Mouse (Mus musculus): ENCODE data around the gene Rsu1. TPM values are rescaled to one million over a fixed set of nuclear protein-coding genes. Genes with fewer than 3 reads are reported as not detected.

Rsu1 gene
- polyA plus RNA-seq, 1 experiment from 2014 or later: 109 TPM

DNA sequence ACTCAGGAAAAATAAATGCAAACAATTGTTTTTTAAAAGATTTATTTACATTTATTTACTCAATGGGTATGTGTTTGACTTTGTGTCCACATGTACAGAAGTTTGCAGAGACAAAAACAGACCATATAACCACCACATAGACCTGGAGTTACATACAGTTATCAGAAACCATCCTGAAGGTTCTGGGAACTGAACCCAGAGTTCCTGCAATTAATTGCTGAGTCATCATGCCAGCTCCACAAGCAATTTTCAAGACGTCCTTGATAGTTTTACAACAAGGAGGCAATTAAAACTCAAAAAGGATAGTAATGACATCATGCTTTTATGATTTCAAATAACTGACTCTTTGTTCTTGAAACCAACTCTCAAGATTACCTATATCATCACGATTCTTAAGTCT, 109.5 kb downstream of the Rsu1 start:
- Histone ChIP-seq H3K9ac (replicated peaks) (no peak overlapping the region), H3K4me3 (replicated peaks) (no peak overlapping the region), H3K27ac (no peak overlapping the region), H3K4me2 (no peak overlapping the region), H3K4me1 (replicated peaks) (no peaks in the 10 kb centered on the region), H3K9me3 (no peaks in the 10 kb centered on the region), H3K27me3 (no peaks in the 10 kb centered on the region), H3K36me3 (no peaks in the 10 kb centered on the region)
- 64% methylated on average over 2 of the region's 2 CpGs for WGBS
- no peak for ATAC-seq (ENCODE audit: insufficient number of reproducible peaks, insufficient read depth, low FRiP score, low TSS enrichment, low read depth)

- H3K36me3 ChIP-seq: no peaks in the 10 kb centered on the region
- no peak overlapping the region for H3K4me2 ChIP-seq
- H3K4me1 ChIP-seq (replicated peaks): no peaks in the 10 kb centered on the region
- no peak for ATAC-seq (ENCODE audit: insufficient number of reproducible peaks, insufficient read depth, low FRiP score, low TSS enrichment, low read depth)
- no peaks in the 10 kb centered on the region for H3K27me3 ChIP-seq
- no peak overlapping the region for H3K9ac ChIP-seq (replicated peaks)
- WGBS: 59% methylated on average over 6 of the region's 6 CpGs
- H3K27ac ChIP-seq: no peak overlapping the region
- no peak overlapping the region for H3K4me3 ChIP-seq (replicated peaks)
- H3K9me3 ChIP-seq: no peaks in the 10 kb centered on the region
Observed at GRCm38 (mm10) chr2:13145245-13145644, 126.0 kb downstream of the Rsu1 start.

GRCm38 (mm10) chr2:13134890-13135289, 136.3 kb downstream of the Rsu1 start:
- no peaks in the 10 kb centered on the region for H3K36me3 ChIP-seq
- H3K4me1 ChIP-seq (replicated peaks): peaks cover 10% of the 10 kb centered on the region
- H3K27ac ChIP-seq: no peak overlapping the region
- H3K4me3 ChIP-seq (replicated peaks): no peak overlapping the region
- no peaks in the 10 kb centered on the region for H3K9me3 ChIP-seq
- no peak overlapping the region for H3K9ac ChIP-seq (replicated peaks)
- H3K27me3 ChIP-seq: no peaks in the 10 kb centered on the region
- H3K4me2 ChIP-seq: no peak overlapping the region
- 88% methylated on average over 2 of the region's 2 CpGs for WGBS
- no peak for ATAC-seq (ENCODE audit: insufficient number of reproducible peaks, insufficient read depth, low FRiP score, low TSS enrichment, low read depth)

- Histone ChIP-seq H3K27me3 (no peaks in the 10 kb centered on the region), H3K4me1 (replicated peaks) (peaks cover 13% of the 10 kb centered on the region), H3K36me3 (no peaks in the 10 kb centered on the region), H3K4me3 (replicated peaks) (no peak overlapping the region), H3K4me2 (no peak overlapping the region), H3K27ac (no peak overlapping the region), H3K9me3 (no peaks in the 10 kb centered on the region), H3K9ac (replicated peaks) (no peak overlapping the region)
- no peak for ATAC-seq (ENCODE audit: insufficient number of reproducible peaks, insufficient read depth, low FRiP score, low TSS enrichment, low read depth)
- WGBS: 92% methylated on average over 8 of the region's 8 CpGs
Observed at GRCm38 (mm10) chr2:13132841-13133240, 138.4 kb downstream of the Rsu1 start.

DNA sequence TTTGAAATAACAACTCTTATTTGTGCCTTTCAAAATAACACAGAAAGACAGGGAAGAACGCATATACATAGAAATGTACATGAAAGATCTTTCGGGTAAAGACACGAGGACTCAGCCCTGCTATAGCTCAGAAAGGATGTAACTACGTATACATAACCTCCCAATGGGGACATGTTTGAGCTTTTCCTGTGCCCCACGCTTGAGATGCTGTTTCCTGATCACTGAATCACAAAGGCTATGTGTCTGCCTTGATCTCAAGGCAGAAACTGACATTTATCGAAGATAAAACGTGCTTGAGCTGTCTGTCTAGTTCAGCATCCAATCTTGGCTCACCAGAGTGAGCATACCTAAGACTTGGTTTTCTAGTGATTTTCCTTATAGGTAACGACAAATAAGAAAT, 138.8 kb downstream of the Rsu1 start:
- Histone ChIP-seq H3K27ac (no peak overlapping the region), H3K9ac (replicated peaks) (no peak overlapping the region), H3K4me2 (no peak overlapping the region), H3K4me1 (replicated peaks) (peaks cover 13% of the 10 kb centered on the region), H3K9me3 (no peaks in the 10 kb centered on the region), H3K27me3 (no peaks in the 10 kb centered on the region), H3K4me3 (replicated peaks) (no peak overlapping the region), H3K36me3 (no peaks in the 10 kb centered on the region)
- ATAC-seq (ENCODE audit: insufficient number of reproducible peaks, insufficient read depth, low FRiP score, low TSS enrichment, low read depth): no peak
- 88% methylated on average over 8 of the region's 8 CpGs for WGBS

DNA sequence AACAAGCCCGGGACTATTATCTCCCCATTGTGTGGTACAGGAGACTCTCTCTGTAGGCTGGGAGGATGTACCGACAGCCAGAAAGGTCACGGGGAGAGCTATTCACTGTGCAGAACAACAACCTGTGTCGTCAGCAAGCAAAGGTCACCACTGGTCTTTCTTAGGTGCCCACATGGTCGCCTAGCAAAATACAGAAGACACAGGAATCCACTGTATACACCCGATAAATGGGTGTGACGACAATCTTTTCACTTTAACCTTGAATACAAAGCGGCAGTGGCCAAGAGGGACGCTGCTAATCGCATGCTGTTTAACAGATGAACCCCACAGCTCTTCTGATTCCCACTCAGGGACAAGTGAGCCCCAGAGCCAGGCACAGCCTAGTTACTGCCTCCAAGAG, 141.4 kb downstream of the Rsu1 start:
- no peak for ATAC-seq (ENCODE audit: insufficient number of reproducible peaks, insufficient read depth, low FRiP score, low TSS enrichment, low read depth)
- Histone ChIP-seq H3K9me3 (no peaks in the 10 kb centered on the region), H3K4me1 (replicated peaks) (peaks cover 13% of the 10 kb centered on the region), H3K36me3 (no peaks in the 10 kb centered on the region), H3K9ac (replicated peaks) (no peak overlapping the region), H3K4me3 (replicated peaks) (no peak overlapping the region), H3K27ac (no peak overlapping the region), H3K4me2 (no peak overlapping the region), H3K27me3 (no peaks in the 10 kb centered on the region)
- 71% methylated on average over 10 of the region's 10 CpGs for WGBS

- Histone ChIP-seq H3K27me3 (no peaks in the 10 kb centered on the region), H3K4me2 (no peak overlapping the region)
- ATAC-seq (ENCODE audit: insufficient number of reproducible peaks, insufficient read depth, low FRiP score, low TSS enrichment, low read depth): no peak
Observed at GRCm38 (mm10) chr2:13129337-13129736, 141.9 kb downstream of the Rsu1 start.

DNA sequence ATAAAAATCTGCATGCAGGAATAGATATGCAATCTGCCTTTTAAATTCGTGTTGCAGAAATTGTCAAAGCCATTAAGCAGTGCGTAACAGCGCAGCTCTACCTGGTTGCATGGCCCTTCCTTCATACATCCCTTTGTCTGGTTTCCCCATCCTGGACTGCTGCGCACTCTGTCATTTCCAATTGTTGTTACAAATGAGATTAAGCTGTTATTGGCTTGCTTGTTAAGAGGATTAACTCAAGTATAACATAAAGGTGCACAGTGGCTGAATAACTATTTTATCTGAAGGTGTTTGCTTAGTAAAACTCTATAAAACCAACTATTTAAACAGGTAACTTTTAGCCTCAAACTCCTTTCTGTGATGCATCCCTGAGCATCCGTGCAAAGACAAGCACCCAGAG, 150.8 kb downstream of the Rsu1 start:
- no peak for ATAC-seq (ENCODE audit: insufficient number of reproducible peaks, insufficient read depth, low FRiP score, low TSS enrichment, low read depth)
- no peak overlapping the region for H3K27ac ChIP-seq
- H3K4me1 ChIP-seq (replicated peaks): peaks cover 1% of the 10 kb centered on the region; the same call in 1 of the 2 replicates
- no peaks in the 10 kb centered on the region for H3K36me3 ChIP-seq
- no peak overlapping the region for H3K9ac ChIP-seq (replicated peaks)
- H3K27me3 ChIP-seq: no peaks in the 10 kb centered on the region
- H3K4me2 ChIP-seq: no peak overlapping the region
- no peaks in the 10 kb centered on the region for H3K9me3 ChIP-seq
- WGBS: 86% methylated on average over 5 of the region's 5 CpGs
- H3K4me3 ChIP-seq (replicated peaks): no peak overlapping the region

More at GRCm38 (mm10) chr2:13129337-13129736, 141.9 kb downstream of the Rsu1 start:
- Histone ChIP-seq H3K9ac (replicated peaks) (no peak overlapping the region), H3K27ac (no peak overlapping the region), H3K9me3 (no peaks in the 10 kb centered on the region), H3K4me1 (replicated peaks) (peaks cover 13% of the 10 kb centered on the region), H3K4me3 (replicated peaks) (no peak overlapping the region), H3K36me3 (no peaks in the 10 kb centered on the region)
- WGBS: 74% methylated on average over 10 of the region's 10 CpGs

DNA sequence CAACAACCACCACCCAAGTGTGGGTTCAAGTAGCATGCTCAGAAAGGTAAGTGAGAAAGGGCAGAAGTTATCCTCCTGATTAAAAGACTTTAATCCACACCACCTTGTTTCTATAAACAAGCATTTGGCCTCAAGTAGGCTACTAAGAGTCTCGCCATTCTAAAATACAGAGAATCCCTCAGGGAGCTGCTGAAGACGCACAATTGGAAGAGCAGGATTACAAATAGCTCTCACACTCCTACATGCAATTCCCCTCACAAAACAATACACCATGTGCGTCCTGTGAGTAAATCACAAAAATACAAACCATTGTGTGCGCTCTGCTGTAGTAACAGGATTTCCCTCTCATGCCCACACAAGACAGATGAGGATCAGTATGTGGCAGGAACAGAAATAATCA, 153.3 kb downstream of the Rsu1 start:
- H3K9me3 ChIP-seq: no peaks in the 10 kb centered on the region
- no peak overlapping the region for H3K4me3 ChIP-seq (replicated peaks)
- ATAC-seq (ENCODE audit: insufficient number of reproducible peaks, insufficient read depth, low FRiP score, low TSS enrichment, low read depth): no peak
- H3K36me3 ChIP-seq: no peaks in the 10 kb centered on the region
- H3K4me1 ChIP-seq (replicated peaks): peaks cover 7% of the 10 kb centered on the region; the same call in 1 of the 2 replicates
- H3K27me3 ChIP-seq: no peaks in the 10 kb centered on the region
- H3K9ac ChIP-seq (replicated peaks): no peak overlapping the region
- WGBS: 83% methylated on average over 4 of the region's 4 CpGs
- no peak overlapping the region for H3K27ac ChIP-seq
- H3K4me2 ChIP-seq: no peak overlapping the region

- H3K4me2 ChIP-seq: no peak overlapping the region
- H3K4me3 ChIP-seq (replicated peaks): no peak overlapping the region
- H3K4me1 ChIP-seq (replicated peaks): peaks cover 11% of the 10 kb centered on the region; the same call in 1 of the 2 replicates
- 23% methylated on average over 4 of the region's 4 CpGs for WGBS
- H3K27ac ChIP-seq: no peak overlapping the region
- H3K27me3 ChIP-seq: no peaks in the 10 kb centered on the region
- no peaks in the 10 kb centered on the region for H3K36me3 ChIP-seq
- ATAC-seq (ENCODE audit: insufficient number of reproducible peaks, insufficient read depth, low FRiP score, low TSS enrichment, low read depth): no peak
- no peak overlapping the region for H3K9ac ChIP-seq (replicated peaks)
- no peaks in the 10 kb centered on the region for H3K9me3 ChIP-seq
Observed at GRCm38 (mm10) chr2:13106531-13106930, 164.7 kb downstream of the Rsu1 start.

- WGBS: 45% methylated on average over 2 of the region's 2 CpGs
- no peaks in the 10 kb centered on the region for H3K36me3 ChIP-seq
- H3K27ac ChIP-seq: no peak overlapping the region
- no peak overlapping the region for H3K9ac ChIP-seq (replicated peaks)
- no peak for ATAC-seq (ENCODE audit: insufficient number of reproducible peaks, insufficient read depth, low FRiP score, low TSS enrichment, low read depth)
- no peaks in the 10 kb centered on the region for H3K9me3 ChIP-seq
- H3K4me1 ChIP-seq (replicated peaks): peaks cover 11% of the 10 kb centered on the region; the same call in 1 of the 2 replicates
- no peak overlapping the region for H3K4me2 ChIP-seq
- no peaks in the 10 kb centered on the region for H3K27me3 ChIP-seq
- no peak overlapping the region for H3K4me3 ChIP-seq (replicated peaks)
Observed at GRCm38 (mm10) chr2:13104388-13104787, 166.8 kb downstream of the Rsu1 start.

GRCm38 (mm10) chr2:13103797-13104200, 167.4 kb downstream of the Rsu1 start:
- H3K9me3 ChIP-seq: no peaks in the 10 kb centered on the region
- H3K4me2 ChIP-seq: no peak overlapping the region
- WGBS: 70% methylated on average over 7 of the region's 7 CpGs
- H3K27me3 ChIP-seq: no peaks in the 10 kb centered on the region
- ATAC-seq (ENCODE audit: insufficient number of reproducible peaks, insufficient read depth, low FRiP score, low TSS enrichment, low read depth): no peak
- peaks cover 11% of the 10 kb centered on the region; the same call in 1 of the 2 replicates for H3K4me1 ChIP-seq (replicated peaks)
- H3K9ac ChIP-seq (replicated peaks): no peak overlapping the region
- H3K36me3 ChIP-seq: no peaks in the 10 kb centered on the region
- H3K27ac ChIP-seq: no peak overlapping the region
- no peak overlapping the region for H3K4me3 ChIP-seq (replicated peaks)

Data from limb, embryonic 12.5 days (tissue).